Mouse (Mus musculus) liver, adult 2 months (tissue): ENCODE results near the gene Pik3r6.

Source experiments
- CTCF ChIP-seq: fragments of 200-500 bp; IDR thresholded peaks from 2 replicates; pipeline ENCODE4 v1.5.1; 2011; ENCODE audit warnings: low read depth, low read length, control low read depth
- POLR2A ChIP-seq: fragments of 200-500 bp; IDR thresholded peaks from 2 replicates; pipeline ENCODE4 v1.6.1; 2011; ENCODE audit warnings: low read length, control low read depth; ENCODE audit not compliant: insufficient read depth; ENCODE audit errors: extremely low read depth

GRCm38 (mm10) chr11:68467962-68468612, 34.7 kb upstream of the Pik3r6 start:
- TF ChIP-seq CTCF (no peak), POLR2A (no peak)
